Mouse (Mus musculus) neutrophil, adult 83 days (primary cell): ENCODE data around the gene Gm9268. TPM values are rescaled to one million over a fixed set of nuclear protein-coding genes. Genes with fewer than 3 reads are reported as not detected.

Experiments used
- total RNA-seq, 2 experiments: library from RNA; stranded (reverse); gene quantifications; one replicate each; pipeline ENCODE4 v1.2.4; 2023

Gm9268 gene
- total RNA-seq = not detected

DNA sequence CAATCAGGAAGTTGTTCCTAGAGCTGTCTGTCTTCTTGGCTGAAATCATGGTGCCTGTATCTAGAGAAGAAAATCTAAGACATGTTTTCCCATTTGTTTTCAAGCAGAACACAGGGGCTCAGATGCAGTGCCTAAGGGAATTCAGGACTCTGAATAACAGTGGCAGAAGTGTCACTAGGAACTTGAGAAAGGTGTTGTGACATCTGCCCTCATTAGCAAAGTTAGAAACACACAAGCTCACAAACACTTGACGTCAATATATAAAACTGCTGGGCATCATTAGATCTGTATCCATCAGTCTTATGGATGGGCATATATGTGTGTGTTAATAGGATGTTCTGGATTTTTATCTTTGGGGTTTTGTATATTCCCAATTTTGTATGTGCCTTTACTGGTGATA is at the start of gene Gm9268:
Gene Gm9268 (plus strand): TSS at position 301 of the 400 bp plus-strand sequence.

Other genes starting within 250 kb of the Gm9268 start
- gene Vmn2r62, start 225.2 kb upstream of the Gm9268 start, total RNA-seq = not detected
- not detected for gene Gm2381, start 151.5 kb upstream of the Gm9268 start, total RNA-seq
- not detected for gene Vmn2r63, start 84.9 kb upstream of the Gm9268 start, total RNA-seq
- not detected for gene Zfp936, start 95.5 kb downstream of the Gm9268 start, total RNA-seq